Mouse (Mus musculus) neutrophil, adult 59 days (primary cell): ENCODE results near the gene Fam71a. TPM values are rescaled to one million over a fixed set of nuclear protein-coding genes. Genes with fewer than 3 reads are reported as not detected.

Experiments
- total RNA-seq, 2 experiments: library from RNA; stranded (reverse); gene quantifications; 1 replicate in 1 of 2; 2 replicates in 1 of 2; pipeline ENCODE4 v1.2.4; 2023

Fam71a gene
- total RNA-seq: 1 to 10 TPM in 1 of 2 experiments, under 1 TPM in 1; 0.88 to 2.5 TPM

GRCm38 (mm10) chr1:191164717-191165116, at the start of gene Fam71a:
Fam71a (minus strand) TSS chr1:191164817.

Other genes with a start within 250 kb of the Fam71a start
- gene Angel2, start 239.7 kb downstream of the Fam71a start, total RNA-seq: 10 to 100 TPM; 38.3 to 40.6 TPM
- not detected for gene Vash2, start 185.5 kb downstream of the Fam71a start, total RNA-seq
- gene Flvcr1, start 138.7 kb downstream of the Fam71a start, total RNA-seq: 10 to 100 TPM; 39.5 to 39.9 TPM
- not detected for gene Spata45, start 128.2 kb downstream of the Fam71a start, total RNA-seq
- 10 to 100 TPM in 1 of 2 experiments, 1 to 10 TPM in 1; 9.5 to 13.2 TPM for gene Tatdn3, start 101.9 kb downstream of the Fam71a start, total RNA-seq
- 10 to 100 TPM in 1 of 2 experiments, 1 to 10 TPM in 1; 8.7 to 10.3 TPM for gene Nsl1, start 101.8 kb downstream of the Fam71a start, total RNA-seq
- gene Batf3, start 67.0 kb downstream of the Fam71a start, total RNA-seq: 1 to 10 TPM; 1.3 to 3.8 TPM
- gene Atf3, start 53.2 kb upstream of the Fam71a start, total RNA-seq: 100 to 1,000 TPM; 289 to 350 TPM
- gene Nenf, start 153.4 kb upstream of the Fam71a start, total RNA-seq: 1 to 10 TPM; 6.9 to 8.2 TPM
- 1 to 10 TPM; 3.1 to 4.7 TPM for gene Tmem206, start 161.1 kb upstream of the Fam71a start, total RNA-seq
- 100 to 1,000 TPM; 327 to 351 TPM for gene Ppp2r5a, start 238.5 kb upstream of the Fam71a start, total RNA-seq